Comparison of ENCODE assay signal across 23 mouse cellular contexts in genomic region chr11:35305910-35306309, GRCm38 (mm10).
A peak's percentile ranks its signal among the peaks of the same experiment; 100 is the strongest.
DNase-seq lines count a peak whose midpoint lies in the region; ATAC-seq and TF ChIP-seq lines count a peak whose summit lies in the region.
"Had no signal": no experiment of that assay in that cellular context is flagged by ENCODE, and none has a peak within 500 bp of the region (broad histone marks: within the 10 kb centered on the region; RNA-seq: fewer than 3 reads in every experiment).

No protein-coding gene starts in this region.

- no peaks in the 10 kb centered on the region for H3K36me3 ChIP-seq in forebrain, postnatal 0 days (ENCODE audit: insufficient read depth)
- no peaks in the 10 kb centered on the region for H3K36me3 ChIP-seq in forebrain, embryonic 12.5 days (replicated peaks)
- H3K36me3 ChIP-seq: G1E; intestine, embryonic 15.5 days; midbrain, embryonic 12.5 days; stomach, embryonic 15.5 days had no signal

- H3K9ac ChIP-seq in forebrain, postnatal 0 days = no peak overlapping the region
- no peak overlapping the region for H3K9ac ChIP-seq in forebrain, embryonic 12.5 days
- H3K9ac ChIP-seq: embryonic facial prominence, embryonic 13.5 days; intestine, embryonic 15.5 days; midbrain, embryonic 12.5 days; stomach, embryonic 15.5 days had no signal

- no peak overlapping the region for H3K4me3 ChIP-seq in forebrain, postnatal 0 days (ENCODE audit: low read depth, low read length)
- H3K4me3 ChIP-seq in forebrain, embryonic 12.5 days (replicated peaks) = no peak overlapping the region
- H3K4me3 ChIP-seq: embryonic facial prominence, embryonic 13.5 days; erythroblast, embryonic 14.5 days; intestine, embryonic 15.5 days; midbrain, embryonic 12.5 days; stomach, embryonic 15.5 days had no signal

- WGBS in forebrain, postnatal 0 days = 71% methylated on average over 3 of the region's 3 CpGs
- WGBS in forebrain, embryonic 12.5 days = 94% methylated on average over 3 of the region's 3 CpGs

- H3K27me3 ChIP-seq in forebrain, postnatal 0 days (ENCODE audit: insufficient read depth, low read length) = no peaks in the 10 kb centered on the region
- peaks cover 10% of the 10 kb centered on the region; the same call in 1 of the 2 replicates for H3K27me3 ChIP-seq in forebrain, embryonic 12.5 days
- H3K27me3 ChIP-seq: CH12.LX; embryonic facial prominence, embryonic 13.5 days; intestine, embryonic 15.5 days; Patski; stomach, embryonic 15.5 days had no signal

- 0 out of 2 replicates have a peak, but pooled peaks cover 9% of the 10 kb centered on the region for H3K4me1 ChIP-seq in forebrain, postnatal 0 days (ENCODE audit: insufficient read depth)
- H3K4me1 ChIP-seq in forebrain, embryonic 12.5 days = peaks cover 10% of the 10 kb centered on the region; the same call in 1 of the 2 replicates
- H3K4me1 ChIP-seq: intestine, embryonic 15.5 days; stomach, embryonic 15.5 days had no signal

- H3K4me2 ChIP-seq in forebrain, postnatal 0 days (ENCODE audit: low read depth) = no peak overlapping the region
- H3K4me2 ChIP-seq in forebrain, embryonic 12.5 days = no peak overlapping the region
- H3K4me2 ChIP-seq: embryonic facial prominence, embryonic 13.5 days; heart, embryonic 11.5 days; intestine, embryonic 15.5 days; midbrain, embryonic 12.5 days; stomach, embryonic 15.5 days had no signal

- peak; percentile 58 for DNase-seq in forebrain, postnatal 0 days
- DNase-seq in brain, adult 2 months (ENCODE audit: low read depth, low spot score) = peak; percentile 91
- peak; percentile 62 to 77 for DNase-seq in cerebellum, adult 18-20 months
- DNase-seq in cerebellum, postnatal 14 days = peak; percentile 62 to 75
- no peak for DNase-seq in heart, adult 9 months (ENCODE audit: low spot score in 2 of 2)
- no peak for DNase-seq in embryo, embryonic 10.5 days (ENCODE audit: low spot score)
- DNase-seq: B cell, adult 2 months; embryo, embryonic 11 days; kidney, adult 9 months; kidney, postnatal 14 days; lung, adult 2 months; lung, postnatal 14 days; thymus, postnatal 4 days had no signal

- no peak overlapping the region for H3K27ac ChIP-seq in forebrain, postnatal 0 days (ENCODE audit: low read depth, low read length)
- no peak overlapping the region for H3K27ac ChIP-seq in forebrain, embryonic 12.5 days
- H3K27ac ChIP-seq: intestine, embryonic 15.5 days; midbrain, embryonic 12.5 days; stomach, embryonic 15.5 days had no signal

- ATAC-seq in forebrain, postnatal 0 days = peak; percentile 75
- no peak for ATAC-seq in forebrain, embryonic 12.5 days (ENCODE audit: low FRiP score)
- ATAC-seq: intestine, embryonic 15.5 days; Patski had no signal

- no peaks in the 10 kb centered on the region for H3K9me3 ChIP-seq in forebrain, postnatal 0 days (ENCODE audit: low read length)
- H3K9me3 ChIP-seq in forebrain, embryonic 12.5 days = no peaks in the 10 kb centered on the region
- H3K9me3 ChIP-seq: embryonic facial prominence, embryonic 13.5 days; intestine, embryonic 15.5 days; midbrain, embryonic 12.5 days; stomach, embryonic 15.5 days had no signal

- TF ChIP-seq CTCF in forebrain, postnatal 0 days (IDR thresholded peaks at IDR 0.05; ENCODE audit: low read depth) = no peak

Comparison
In these comparisons a context has a peak if more than half of its experiments do, and no peak if none do; other contexts are left out.
1. DNase-seq: peak in forebrain, postnatal 0 days (single experiment), brain, adult 2 months (single experiment), cerebellum, adult 18-20 months (2 of 2) and cerebellum, postnatal 14 days (2 of 2); none in heart, adult 9 months (0 of 2) and embryo, embryonic 10.5 days (single experiment).